In genomic region chr13:104937759-104938158, GRCm38 (mm10) we compare ENCODE assay signal across 9 mouse cellular contexts.
DNase-seq lines count a peak whose midpoint lies in the region; ATAC-seq lines count a peak whose summit lies in the region.
"Had no signal": no experiment of that assay in that cellular context is flagged by ENCODE, and none has a peak within 500 bp of the region (broad histone marks: within the 10 kb centered on the region; RNA-seq: fewer than 3 reads in every experiment).

No protein-coding gene starts in this region.

- no peaks in the 10 kb centered on the region for H3K27me3 ChIP-seq in heart, embryonic 13.5 days (replicated peaks)
- H3K27me3 ChIP-seq in forebrain, embryonic 11.5 days (ENCODE audit: control insufficient read depth, insufficient read depth, low read length): no peaks in the 10 kb centered on the region
- no peaks in the 10 kb centered on the region for H3K27me3 ChIP-seq in limb, embryonic 15.5 days
- no peaks in the 10 kb centered on the region for H3K27me3 ChIP-seq in neural tube, embryonic 14.5 days (ENCODE audit: control insufficient read depth, insufficient read depth, low read length)

- WGBS in heart, embryonic 13.5 days: 10% methylated on average over 3 of the region's 6 CpGs
- WGBS in forebrain, embryonic 11.5 days: 25% methylated on average over 6 of the region's 6 CpGs
- 11% methylated on average over 5 of the region's 6 CpGs for WGBS in limb, embryonic 15.5 days
- WGBS in neural tube, embryonic 14.5 days: 13% methylated on average over 5 of the region's 6 CpGs

- H3K36me3 ChIP-seq in heart, embryonic 13.5 days: no peaks in the 10 kb centered on the region
- H3K36me3 ChIP-seq in forebrain, embryonic 11.5 days (ENCODE audit: control insufficient read depth, insufficient read depth, low read length): no peaks in the 10 kb centered on the region
- H3K36me3 ChIP-seq in limb, embryonic 15.5 days: no peaks in the 10 kb centered on the region
- H3K36me3 ChIP-seq in neural tube, embryonic 14.5 days (ENCODE audit: control insufficient read depth, insufficient read depth, low read length): no peaks in the 10 kb centered on the region

- no peak for DNase-seq in heart, adult 9 months (ENCODE audit: low spot score in 2 of 2)
- DNase-seq in forebrain, embryonic 11.5 days (ENCODE audit: low spot score): no peak
- no peak for DNase-seq in frontal cortex, postnatal 36 days (ENCODE audit: low spot score in 2 of 2)
- no peak for DNase-seq in adrenal gland, postnatal 25 days
- DNase-seq in lung, adult 18-20 months: no peak

- H3K9me3 ChIP-seq in heart, embryonic 13.5 days: no peaks in the 10 kb centered on the region
- H3K9me3 ChIP-seq in forebrain, embryonic 11.5 days (ENCODE audit: control insufficient read depth, low read length): no peaks in the 10 kb centered on the region
- no peaks in the 10 kb centered on the region for H3K9me3 ChIP-seq in limb, embryonic 15.5 days
- no peaks in the 10 kb centered on the region for H3K9me3 ChIP-seq in neural tube, embryonic 14.5 days (ENCODE audit: control insufficient read depth, low read length)

- peak overlapping the region; percentile 42 for H3K4me3 ChIP-seq in heart, embryonic 13.5 days
- H3K4me3 ChIP-seq in forebrain, embryonic 11.5 days (ENCODE audit: low read depth, low read length): no peak overlapping the region; the same call in 1 of the 2 replicates
- H3K4me3 ChIP-seq in limb, embryonic 15.5 days: peak overlapping the region; percentile 19; the same call in 1 of the 2 replicates
- H3K4me3 ChIP-seq in neural tube, embryonic 14.5 days (ENCODE audit: low read depth, low read length): peak overlapping the region; percentile 7

- H3K4me2 ChIP-seq in heart, embryonic 13.5 days: peak overlapping the region; percentile 68
- H3K4me2 ChIP-seq in forebrain, embryonic 11.5 days (ENCODE audit: low read depth, low read length, severe bottlenecking): peak overlapping the region; percentile 34; the same call in 1 of the 2 replicates
- H3K4me2 ChIP-seq in limb, embryonic 15.5 days: peak overlapping the region; percentile 42
- H3K4me2 ChIP-seq in neural tube, embryonic 14.5 days (ENCODE audit: low read depth, low read length): peak overlapping the region; percentile 37

- H3K9ac ChIP-seq in heart, embryonic 13.5 days: peak overlapping the region; percentile 73
- no peak overlapping the region for H3K9ac ChIP-seq in forebrain, embryonic 11.5 days (ENCODE audit: low read length)
- H3K9ac ChIP-seq in limb, embryonic 15.5 days: no peak overlapping the region
- H3K9ac ChIP-seq in neural tube, embryonic 14.5 days (replicated peaks; ENCODE audit: low read depth, low read length): peak overlapping the region; percentile 1

- ATAC-seq in heart, embryonic 13.5 days (ENCODE audit: extremely low read depth, insufficient number of reproducible peaks, low FRiP score, low TSS enrichment): no peak
- ATAC-seq in forebrain, embryonic 11.5 days (replicated peaks; ENCODE audit: low FRiP score): peak; percentile 39; the same call in 1 of the 2 replicates
- no peak for ATAC-seq in limb, embryonic 15.5 days (ENCODE audit: insufficient number of reproducible peaks, low FRiP score, low TSS enrichment, low read depth)
- peak; percentile 36; the same call in 1 of the 2 replicates for ATAC-seq in neural tube, embryonic 14.5 days (ENCODE audit: low read depth)

- no peaks in the 10 kb centered on the region for H3K4me1 ChIP-seq in heart, embryonic 13.5 days
- 0 out of 2 replicates have a peak, but pooled peaks cover 5% of the 10 kb centered on the region for H3K4me1 ChIP-seq in forebrain, embryonic 11.5 days (replicated peaks; ENCODE audit: control insufficient read depth, insufficient read depth, low read length)
- H3K4me1 ChIP-seq in limb, embryonic 15.5 days: peaks cover 7% of the 10 kb centered on the region
- H3K4me1 ChIP-seq in neural tube, embryonic 14.5 days (ENCODE audit: control insufficient read depth, insufficient read depth, low read length): peaks cover 9% of the 10 kb centered on the region

- H3K27ac ChIP-seq in heart, embryonic 13.5 days (replicated peaks): no peak overlapping the region
- H3K27ac ChIP-seq in forebrain, embryonic 11.5 days (ENCODE audit: low read depth, low read length): no peak overlapping the region
- H3K27ac ChIP-seq in limb, embryonic 15.5 days: no peak overlapping the region
- no peak overlapping the region for H3K27ac ChIP-seq in neural tube, embryonic 14.5 days (ENCODE audit: low read depth, low read length)
- H3K27ac ChIP-seq: macrophage had no signal

Comparison
In these comparisons a context has a peak if more than half of its experiments do, and no peak if none do; other contexts are left out.
1. ATAC-seq: peak in forebrain, embryonic 11.5 days (single experiment) and neural tube, embryonic 14.5 days (single experiment); none in heart, embryonic 13.5 days (single experiment) and limb, embryonic 15.5 days (single experiment).
2. H3K9ac ChIP-seq: peak in heart, embryonic 13.5 days (single experiment) and neural tube, embryonic 14.5 days (single experiment); none in forebrain, embryonic 11.5 days (single experiment) and limb, embryonic 15.5 days (single experiment).
3. Peak in every context shown above with its lines, with median percentiles within 50 percentile points of each other: H3K4me2 ChIP-seq.